Mouse (Mus musculus) MEL (cell line): ENCODE results near the gene Xpnpep1.

Source experiments
- CHD1 ChIP-seq: IDR thresholded peaks from 2 replicates; pipeline ENCODE4 v1.6.1; 2012; ENCODE audit warnings: low read depth, mild to moderate bottlenecking, inconsistent platforms, low read length, improper control_type of control experiment
- CTCF ChIP-seq, 3 experiments: IDR thresholded peaks in 2 of 3; conservative IDR thresholded peaks in 1 of 3; 2 replicates each; pipeline ENCODE4 v1.5.1; 2011 to 2012; ENCODE audit warnings: low read length in 3 of 3, low read depth in 2 of 3, mild to moderate bottlenecking in 2 of 3, improper control_type of control experiment in 1 of 3, inconsistent platforms in 1 of 3, mixed read lengths in 1 of 3, moderate library complexity in 1 of 3; ENCODE audit not compliant: control insufficient read depth in 1 of 3, insufficient read depth in 1 of 3, poor library complexity in 1 of 3, severe bottlenecking in 1 of 3
- EP300 ChIP-seq, 2 experiments: IDR thresholded peaks; 2 replicates each; pipeline ENCODE4 v1.6.1; 2011; ENCODE audit warnings: improper control_type of control experiment in 2 of 2, low read length in 2 of 2, low read depth in 1 of 2, mild to moderate bottlenecking in 1 of 2
- MAFK ChIP-seq: IDR thresholded peaks from 2 replicates; pipeline ENCODE4 v1.6.1; 2011; ENCODE audit warnings: low read depth, mild to moderate bottlenecking, low read length, improper control_type of control experiment, borderline replicate concordance
- NRF1 ChIP-seq: IDR thresholded peaks from 2 replicates; pipeline ENCODE4 v1.6.1; 2014; ENCODE audit warnings: low read depth, mild to moderate bottlenecking, inconsistent platforms, low read length, improper control_type of control experiment, moderate library complexity; ENCODE audit not compliant: poor library complexity, insufficient read depth, severe bottlenecking
- POLR2A ChIP-seq, 2 experiments: IDR thresholded peaks; 2 replicates each; pipeline ENCODE4 v1.6.1; 2011 to 2012; ENCODE audit warnings: low read length in 2 of 2, mild to moderate bottlenecking in 2 of 2, control low read depth in 1 of 2, improper control_type of control experiment in 1 of 2, low read depth in 1 of 2, moderate library complexity in 1 of 2; ENCODE audit not compliant: control insufficient read depth in 1 of 2, insufficient read depth in 1 of 2, poor library complexity in 1 of 2
- POLR2AphosphoS2 ChIP-seq: IDR thresholded peaks from 2 replicates; pipeline ENCODE4 v1.6.1; 2011; ENCODE audit warnings: low read length, improper control_type of control experiment
- TAL1 ChIP-seq: IDR thresholded peaks from 2 replicates; pipeline ENCODE4 v1.6.1; 2012; ENCODE audit warnings: mild to moderate bottlenecking, inconsistent platforms, low read length, moderate library complexity, mixed read lengths
- USF1 ChIP-seq: IDR thresholded peaks from 2 replicates; pipeline ENCODE4 v1.6.1; 2014; ENCODE audit warnings: low read depth, mild to moderate bottlenecking, inconsistent platforms, low read length, improper control_type of control experiment, moderate library complexity
- ZMIZ1 ChIP-seq: IDR thresholded peaks from 2 replicates; pipeline ENCODE4 v1.6.1; 2012; ENCODE audit warnings: low read depth, mild to moderate bottlenecking, inconsistent platforms, low read length, improper control_type of control experiment, moderate library complexity
- ZNF384 ChIP-seq: IDR thresholded peaks from 2 replicates; pipeline ENCODE4 v1.6.1; 2012; ENCODE audit warnings: low read depth, mild to moderate bottlenecking, inconsistent platforms, low read length, improper control_type of control experiment

- no peak for TF ChIP-seq TAL1
- TF ChIP-seq EP300 (IDR thresholded peaks at IDR 0.05; ENCODE audit: low read depth in 1 of 2, low read length in 2 of 2): no peak
- no peak for TF ChIP-seq POLR2A (IDR thresholded peaks at IDR 0.05; ENCODE audit: control insufficient read depth in 1 of 2, insufficient read depth in 1 of 2, low read depth in 1 of 2, low read length in 2 of 2, poor library complexity in 1 of 2)
- TF ChIP-seq USF1: no peak
- TF ChIP-seq CTCF (IDR thresholded peaks at IDR 0.05 in 2 of 3, conservative IDR thresholded peaks at IDR 0.05 in 1 of 3; ENCODE audit: control insufficient read depth in 1 of 3, insufficient read depth in 1 of 3, low read depth in 2 of 3, low read length in 3 of 3, poor library complexity in 1 of 3, severe bottlenecking in 1 of 3): no peak
- TF ChIP-seq CHD1: no peak
- TF ChIP-seq ZMIZ1: no peak
- TF ChIP-seq POLR2AphosphoS2: no peak
- no peak for TF ChIP-seq NRF1
- no peak for TF ChIP-seq ZNF384
- no peak for TF ChIP-seq MAFK
Observed at GRCm38 (mm10) chr19:53022037-53022614, 17.9 kb downstream of the Xpnpep1 start.
